Mouse (Mus musculus): ENCODE measurements around the gene Pink1. TPM values are rescaled to one million over a fixed set of nuclear protein-coding genes. Genes with fewer than 3 reads are reported as not detected.
"Not testable (repeated sequence)": the region's sequence is repeated elsewhere in the genome, so short reads cannot be mapped to it uniquely, and the experiment has no call there.

Gene Pink1
- total RNA-seq, 2 experiments from 2014 or later: 347 to 376 TPM

- DNase-seq (ENCODE audit: low spot score in 2 of 2): no peak
Observed at GRCm38 (mm10) chr4:138343341-138343837, 17.3 kb upstream of the Pink1 start.

DNA sequence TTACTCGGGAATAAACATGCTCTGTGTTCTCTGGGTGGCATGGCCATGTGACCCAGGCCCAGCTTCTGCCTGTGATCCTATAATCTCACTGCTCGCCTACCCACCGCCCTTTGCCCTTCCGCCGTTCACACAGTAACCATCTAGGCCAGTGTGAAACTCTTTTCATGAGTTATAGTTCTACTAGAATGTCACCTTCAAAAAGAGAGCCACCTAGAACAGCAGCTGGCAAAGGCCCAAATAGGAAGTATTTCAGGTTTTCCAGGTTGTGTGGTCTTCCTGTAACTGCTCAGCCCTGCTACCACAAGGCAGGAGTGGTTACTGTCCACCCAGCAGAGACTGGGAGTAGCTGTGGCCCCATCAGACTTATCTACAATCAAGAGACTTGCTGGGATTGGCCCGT lies 16.7 kb upstream of the Pink1 start:
- no peak for DNase-seq (ENCODE audit: low spot score in 2 of 2)

DNA sequence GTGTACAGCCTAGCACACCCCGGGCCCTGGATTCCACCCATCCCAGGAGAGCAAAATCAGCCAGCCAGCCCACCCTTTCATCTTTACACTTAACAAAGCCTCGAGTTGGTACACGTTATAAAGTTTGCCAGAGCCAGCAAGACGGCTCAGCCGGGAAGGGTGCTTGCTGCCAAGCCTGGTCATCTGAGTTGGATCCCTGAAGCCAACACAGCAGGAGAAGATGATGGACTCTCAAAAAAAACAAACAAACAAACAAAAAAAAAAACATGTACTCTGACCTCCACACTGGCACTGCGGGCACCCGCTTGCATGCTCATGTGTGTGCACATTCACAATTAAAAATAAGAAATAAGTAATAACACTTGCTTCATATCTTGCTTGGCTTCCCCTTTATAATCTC lies 15.9 kb upstream of the Pink1 start:
- no peak for DNase-seq (ENCODE audit: low spot score in 2 of 2)

DNA sequence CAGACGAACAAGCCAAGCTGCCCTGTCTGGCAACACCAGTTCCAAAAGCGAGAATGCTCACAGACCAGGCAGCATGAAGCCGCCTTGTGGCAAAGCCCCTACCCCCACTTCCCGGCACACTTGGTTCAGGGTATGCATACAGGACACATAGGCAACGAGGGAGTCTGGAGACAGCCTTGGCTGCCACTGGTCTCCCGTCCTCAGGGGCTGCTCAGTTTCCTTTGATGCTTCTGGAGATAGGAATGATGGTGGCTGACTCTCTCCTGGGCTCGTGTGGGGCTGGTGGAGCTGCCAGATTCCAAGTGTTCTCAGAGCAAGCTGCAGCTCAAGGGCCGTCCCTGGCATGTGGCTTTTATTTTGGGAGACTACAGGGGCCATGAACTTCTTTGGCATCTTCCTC lies 15.3 kb upstream of the Pink1 start:
- no peak for DNase-seq (ENCODE audit: low spot score in 2 of 2)

GRCm38 (mm10) chr4:138339963-138340362 lies 13.9 kb upstream of the Pink1 start:
- peak; percentile 48 to 74 for DNase-seq (ENCODE audit: low spot score in 2 of 2)

GRCm38 (mm10) chr4:138337341-138337740 lies 11.2 kb upstream of the Pink1 start:
- no peak for DNase-seq (ENCODE audit: low spot score in 2 of 2)

DNA sequence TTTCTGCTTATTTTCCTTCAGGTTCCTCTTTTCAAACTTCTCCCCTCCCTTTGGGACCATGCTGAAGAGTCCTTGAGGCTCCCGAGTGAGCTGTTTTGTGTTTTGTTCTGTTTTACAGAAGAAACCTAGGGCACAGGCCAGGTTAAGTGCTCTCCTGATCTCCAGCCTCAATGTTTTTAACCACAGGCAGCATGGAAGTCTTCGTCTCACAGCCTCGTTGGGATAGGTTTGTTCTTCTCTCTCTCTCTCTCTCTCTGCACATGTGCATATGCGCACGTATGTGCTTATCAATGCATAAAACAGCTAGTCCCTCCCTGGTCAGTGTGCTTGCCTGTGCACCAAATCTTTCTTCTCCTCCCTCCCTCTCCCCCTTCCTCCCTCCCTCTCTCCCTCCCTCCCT lies 10.8 kb upstream of the Pink1 start:
- no peak for DNase-seq (ENCODE audit: low spot score in 2 of 2)

GRCm38 (mm10) chr4:138335648-138336047 lies 9.5 kb upstream of the Pink1 start:
- DNase-seq (ENCODE audit: low spot score in 2 of 2): no peak

DNA sequence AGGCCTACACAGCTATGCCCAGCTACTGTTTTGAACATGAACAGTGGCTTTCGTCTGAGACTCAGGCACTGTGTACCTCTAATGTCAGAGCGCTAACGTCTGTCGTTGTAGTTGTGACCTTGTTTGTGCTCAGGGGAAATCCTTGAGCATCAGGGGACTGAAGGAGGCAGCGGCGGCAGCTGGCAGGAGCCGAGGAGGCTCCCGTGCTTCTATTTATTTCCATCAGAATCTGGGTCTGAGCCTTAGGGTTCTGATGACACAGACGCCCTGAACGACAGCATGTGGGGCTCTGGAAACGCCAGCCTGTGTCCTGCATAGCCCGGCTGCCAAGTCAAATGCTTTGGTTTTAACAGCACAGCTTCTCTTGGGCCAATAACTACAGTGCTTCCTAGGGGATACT lies 8.9 kb upstream of the Pink1 start:
- DNase-seq (ENCODE audit: low spot score in 2 of 2): no peak

GRCm38 (mm10) chr4:138333135-138333534 lies 7.0 kb upstream of the Pink1 start:
- DNase-seq (ENCODE audit: low spot score in 2 of 2): no peak

- DNase-seq (ENCODE audit: low spot score in 2 of 2): no peak
Observed at GRCm38 (mm10) chr4:138331647-138332046, 5.5 kb upstream of the Pink1 start.

DNA sequence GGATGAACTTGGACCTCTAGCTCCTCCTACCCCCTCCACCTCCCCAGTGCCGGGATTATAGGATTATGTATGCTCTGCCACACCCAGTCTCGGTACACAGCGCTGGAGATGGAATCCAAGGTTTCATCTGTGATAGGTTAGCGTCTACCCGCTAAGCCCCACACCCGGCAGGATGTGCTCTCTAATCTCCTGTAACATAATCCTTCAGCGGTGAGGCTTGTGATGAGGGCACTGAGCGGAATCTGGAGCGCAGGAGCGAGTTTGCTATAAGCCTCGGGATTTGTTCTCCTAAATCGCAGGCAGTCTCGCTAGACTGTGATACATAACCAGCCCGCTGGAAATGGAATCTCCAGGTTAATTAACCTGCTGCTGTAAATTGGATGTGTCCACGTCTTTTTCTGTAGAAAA lies 4.2 kb upstream of the Pink1 start:
- DNase-seq (ENCODE audit: low spot score in 2 of 2): no peak

DNA sequence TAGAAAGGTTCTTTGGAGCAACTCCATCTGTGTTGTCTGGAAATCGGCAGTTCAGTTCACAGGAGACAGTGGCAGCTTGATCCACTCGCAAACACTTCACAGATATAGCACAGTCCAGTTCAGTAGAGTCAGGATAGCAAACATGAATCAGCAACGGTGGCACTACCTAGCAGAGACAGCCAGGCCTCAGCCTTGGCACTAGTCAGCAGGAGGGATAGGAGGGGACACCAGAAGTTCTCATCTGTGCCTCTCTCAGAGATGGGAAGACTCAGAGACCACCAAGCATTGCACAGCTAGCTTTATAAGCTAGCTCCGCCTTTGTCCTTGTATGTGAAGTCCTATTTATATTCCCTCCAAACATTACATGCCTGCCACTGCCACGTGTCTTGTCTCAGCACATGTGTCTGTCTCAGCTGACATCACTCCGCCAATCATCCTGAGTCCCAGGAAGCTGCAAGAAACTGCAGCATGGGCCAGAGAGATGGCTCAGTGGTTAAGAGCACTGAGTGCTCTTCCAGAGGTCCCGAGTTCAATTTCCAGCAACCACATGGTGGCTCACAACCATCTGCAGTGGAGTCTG lies 1.9 kb upstream of the Pink1 start:
- no peak for DNase-seq (ENCODE audit: low spot score in 2 of 2)

- DNase-seq (ENCODE audit: low spot score in 2 of 2): not testable (repeated sequence)
Observed at GRCm38 (mm10) chr4:138327155-138327554, 1.0 kb upstream of the Pink1 start.

DNA sequence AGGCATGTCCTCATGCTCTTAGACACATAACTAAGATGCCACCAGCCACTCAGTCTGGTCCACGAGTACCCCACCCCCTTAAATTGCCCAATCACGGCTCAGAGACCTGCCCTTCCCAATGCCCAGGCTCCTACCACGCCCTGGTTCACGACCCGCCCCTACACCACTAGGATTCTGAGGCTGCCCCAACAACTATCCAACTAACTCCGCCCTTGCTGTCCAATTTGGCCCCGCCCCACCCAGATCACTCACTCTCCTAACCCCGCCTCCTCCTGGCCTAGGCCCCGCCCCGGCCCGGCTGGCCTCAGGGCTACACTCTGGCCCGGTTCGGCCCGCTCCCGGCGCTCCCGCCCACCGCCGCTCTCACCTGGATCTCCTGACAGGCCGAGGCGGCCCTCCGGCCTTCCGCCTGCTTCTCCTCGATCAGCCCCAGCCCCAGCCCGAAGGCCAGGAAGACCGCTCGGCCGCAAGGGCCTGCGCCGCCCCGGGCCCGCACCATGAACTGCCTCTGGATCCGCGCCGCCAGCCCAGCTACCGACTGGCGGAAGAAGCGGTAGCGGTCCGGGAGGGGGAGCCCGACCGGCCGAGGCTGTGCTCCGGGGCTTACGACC lies 536 bp downstream of the Pink1 start:
- peak; percentile 92 to 94 for DNase-seq (ENCODE audit: low spot score in 2 of 2)

- DNase-seq (ENCODE audit: low spot score in 2 of 2): no peak
Observed at GRCm38 (mm10) chr4:138324451-138324850, 1.7 kb downstream of the Pink1 start.

DNA sequence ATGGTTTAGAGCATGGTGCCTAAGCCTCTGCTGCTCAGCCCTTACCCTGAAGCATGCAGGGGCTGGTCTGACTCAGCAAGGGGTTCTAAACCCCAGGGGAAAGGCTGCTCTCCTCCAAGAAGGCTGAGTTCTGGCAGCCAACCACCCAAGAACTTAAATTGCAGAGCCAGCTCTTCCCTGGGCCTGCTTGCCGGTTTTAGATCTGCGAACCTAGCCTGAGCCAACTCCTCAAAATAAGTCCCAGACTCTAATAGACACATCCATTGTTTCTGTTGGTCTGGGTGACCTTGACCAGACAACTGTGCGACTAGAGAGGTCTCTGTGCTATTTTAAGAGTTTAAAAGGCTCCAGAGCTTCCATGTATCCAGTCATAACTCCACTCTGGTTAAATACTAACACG lies 2.4 kb downstream of the Pink1 start:
- no peak for DNase-seq (ENCODE audit: low spot score in 2 of 2)

- no peak for DNase-seq (ENCODE audit: low spot score in 2 of 2)
Observed at GRCm38 (mm10) chr4:138322692-138323091, 3.4 kb downstream of the Pink1 start.

- DNase-seq (ENCODE audit: low spot score in 2 of 2): no peak
Observed at GRCm38 (mm10) chr4:138321488-138321887, 4.6 kb downstream of the Pink1 start.

- no peak for DNase-seq (ENCODE audit: low spot score in 2 of 2)
Observed at GRCm38 (mm10) chr4:138320711-138321110, 5.4 kb downstream of the Pink1 start.

DNA sequence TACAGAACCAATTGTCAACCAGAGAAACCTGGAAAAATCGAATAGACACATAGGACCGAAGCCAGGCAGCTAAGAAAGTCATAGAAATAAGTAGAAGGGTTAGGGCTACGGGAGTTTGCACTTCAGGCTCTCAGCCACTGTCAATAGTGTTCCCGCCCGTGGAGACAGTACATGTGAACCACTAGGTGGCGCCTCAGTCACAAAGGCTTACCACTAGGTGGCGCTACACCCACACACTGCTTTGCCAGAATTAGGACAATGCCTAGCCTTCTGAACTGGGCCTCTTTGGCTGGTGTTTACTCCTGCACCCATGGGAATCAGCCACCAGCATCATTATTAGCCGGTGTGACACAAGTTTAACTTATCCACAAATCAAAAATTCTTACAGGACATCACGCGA lies 6.6 kb downstream of the Pink1 start:
- DNase-seq (ENCODE audit: low spot score in 2 of 2): peak; percentile 86 to 88

GRCm38 (mm10) chr4:138318509-138319266 lies 7.4 kb downstream of the Pink1 start:
- peak; percentile 66 to 72 for DNase-seq (ENCODE audit: low spot score in 2 of 2)
